Mouse (Mus musculus): Measurements from ENCODE around the gene Cdhr4.

Cdhr4 gene

GRCm38 (mm10) chr9:107992197-107992596 lies at the start of gene Cdhr4:
Cdhr4 (plus strand) TSS chr9:107992497.
- no peak for DNase-seq

DNA sequence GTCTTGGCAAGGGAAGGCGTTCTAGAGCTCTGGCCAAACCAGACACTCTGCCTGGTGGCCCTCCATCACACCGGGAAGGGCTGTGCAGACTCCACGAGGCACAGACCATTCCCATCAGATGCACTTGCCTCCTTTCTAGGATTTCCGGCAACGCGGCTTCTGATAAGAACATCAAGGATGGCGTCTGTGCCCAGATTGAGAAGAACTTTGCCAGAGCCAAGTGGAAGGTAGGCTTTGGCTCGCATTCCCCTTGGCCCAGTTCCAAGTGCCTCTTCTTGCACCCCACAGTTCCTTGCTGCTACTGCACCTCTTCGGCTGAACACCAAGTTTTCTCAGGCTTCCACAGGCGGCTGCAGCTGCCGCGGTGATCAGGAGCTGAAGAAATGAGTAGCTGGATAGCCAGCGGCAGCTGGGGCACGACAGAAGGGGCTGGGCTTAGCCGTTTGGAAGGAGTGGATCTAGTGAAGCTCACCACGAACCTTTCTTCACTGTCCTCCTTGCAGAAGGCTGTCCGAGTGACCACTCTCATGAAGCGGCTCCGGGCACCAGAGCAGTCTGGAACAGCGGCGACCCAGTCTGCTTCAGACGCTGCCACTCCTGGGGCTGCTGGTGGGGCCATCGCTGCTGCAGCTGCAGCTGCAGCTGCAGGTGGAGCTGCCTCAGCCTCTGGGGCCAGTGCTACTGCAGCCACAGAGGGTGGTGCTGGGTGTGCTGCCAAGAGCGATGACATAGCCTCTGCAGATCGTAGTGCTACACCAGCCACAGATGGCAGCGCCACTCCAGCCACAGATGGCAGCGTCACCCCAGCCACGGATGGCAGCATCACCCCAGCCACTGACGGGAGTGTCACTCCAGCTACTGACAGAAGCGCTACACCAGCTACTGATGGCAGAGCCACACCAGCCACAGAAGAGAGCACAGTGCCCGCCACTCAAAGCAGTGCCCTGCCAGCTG lies 44.8 kb upstream of the Cdhr4 start:
- no peak for DNase-seq

- DNase-seq, result no peak
These were observed 42.9 kb upstream of the Cdhr4 start for GRCm38 (mm10) chr9:107949184-107949921.

DNA sequence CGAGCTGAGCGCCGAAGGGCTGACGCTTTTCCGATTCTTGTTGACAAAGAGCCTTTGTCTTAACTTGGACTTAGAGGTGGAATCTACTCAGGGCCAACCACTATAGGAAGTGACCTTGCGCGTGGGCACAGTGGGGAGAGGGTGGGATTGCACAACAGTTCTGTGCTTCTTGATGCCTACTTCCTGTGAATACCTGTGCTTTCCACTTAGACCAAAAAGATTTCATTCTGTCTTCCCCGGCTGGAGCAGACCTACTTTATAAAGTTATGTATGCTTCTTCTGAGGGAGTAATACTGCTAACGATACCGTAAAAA lies 42.4 kb upstream of the Cdhr4 start, which contains the start of gene Traip:
Gene Traip, plus strand, starts transcription at position 215 of the 314 bp plus-strand sequence.
- no peak for DNase-seq

GRCm38 (mm10) chr9:107950460-107951355 lies 41.6 kb upstream of the Cdhr4 start:
- DNase-seq, result peak; percentile 97

DNA sequence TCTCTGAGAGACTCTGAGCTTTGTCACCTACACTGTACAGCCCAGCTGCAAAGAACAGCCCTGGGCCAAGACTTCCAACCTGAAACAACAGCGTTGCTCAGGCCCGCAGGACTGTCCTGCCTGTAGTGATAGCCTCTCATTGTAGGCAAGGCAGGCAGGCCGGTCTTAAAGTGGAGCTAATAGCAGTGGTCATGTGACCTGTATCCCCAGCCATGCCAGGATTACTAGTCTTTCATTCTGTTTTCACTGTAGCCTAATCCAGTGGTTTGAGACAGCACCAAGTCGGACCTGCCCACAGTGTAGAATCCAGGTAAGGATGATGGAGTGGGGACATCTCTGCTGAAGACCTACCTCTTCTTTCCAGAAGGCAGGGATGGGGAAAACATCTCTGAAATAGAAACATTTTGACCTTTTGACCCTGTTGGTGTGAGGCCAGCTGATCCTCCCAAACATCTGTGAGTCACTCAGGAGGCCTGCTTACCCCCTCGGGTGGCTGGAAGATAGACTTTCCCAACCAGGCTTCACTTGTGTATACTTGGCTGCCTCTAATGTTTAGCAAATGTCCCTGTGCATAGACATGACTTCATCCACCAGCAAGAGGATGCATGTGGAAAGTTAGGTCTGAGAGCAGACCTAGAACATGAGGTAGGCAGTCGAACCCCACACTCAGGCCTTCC lies 36.5 kb upstream of the Cdhr4 start:
- DNase-seq, result no peak

- no peak for DNase-seq
These were observed 35.2 kb upstream of the Cdhr4 start for GRCm38 (mm10) chr9:107957141-107957540.

DNA sequence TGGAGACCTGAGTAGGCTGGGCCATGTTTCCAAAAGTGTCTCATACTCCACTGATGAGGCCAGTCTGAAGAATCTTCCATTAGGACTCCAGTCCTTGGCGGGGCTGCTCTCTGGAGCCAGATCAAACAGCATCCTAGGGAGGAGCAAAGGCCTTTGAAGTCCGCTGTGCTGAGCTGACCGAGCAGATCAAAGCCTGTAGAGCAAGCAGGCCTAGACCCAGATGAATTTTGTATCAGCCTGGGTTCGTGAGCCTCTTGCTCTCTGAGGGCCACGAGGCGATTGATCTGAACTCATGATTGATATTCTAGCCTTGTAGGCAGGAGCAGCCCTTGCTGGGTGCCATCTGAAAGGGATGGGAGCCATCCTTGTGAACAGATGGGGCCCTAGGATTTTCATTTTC lies 32.4 kb upstream of the Cdhr4 start:
- DNase-seq, result no peak

DNA sequence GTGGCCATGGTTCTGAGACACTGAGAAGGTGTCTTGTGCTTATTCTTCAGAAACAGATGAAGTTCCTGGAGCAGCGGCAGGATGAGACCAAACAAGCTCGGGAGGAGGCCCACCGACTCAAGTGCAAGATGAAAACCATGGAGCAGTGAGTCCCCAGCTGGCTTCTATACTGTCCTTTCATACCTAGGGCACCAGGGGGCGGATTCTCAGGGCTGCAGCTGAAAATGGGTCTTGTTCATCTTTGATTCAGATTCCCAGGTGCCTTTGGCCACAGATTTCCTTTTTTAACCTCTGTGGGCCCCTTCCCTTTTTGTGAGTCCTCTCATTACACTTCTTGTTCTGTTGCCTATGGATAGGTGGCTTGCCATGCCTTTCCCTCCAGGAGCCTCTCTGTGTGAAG lies 31.4 kb upstream of the Cdhr4 start:
- peak; percentile 16 for DNase-seq

GRCm38 (mm10) chr9:107961351-107961762 lies 30.9 kb upstream of the Cdhr4 start:
- peak; percentile 45 for DNase-seq

- DNase-seq, result peak; percentile 41
These were observed 30.4 kb upstream of the Cdhr4 start for GRCm38 (mm10) chr9:107961881-107962280.

GRCm38 (mm10) chr9:107962916-107963315 lies 29.4 kb upstream of the Cdhr4 start:
- DNase-seq, result no peak

DNA sequence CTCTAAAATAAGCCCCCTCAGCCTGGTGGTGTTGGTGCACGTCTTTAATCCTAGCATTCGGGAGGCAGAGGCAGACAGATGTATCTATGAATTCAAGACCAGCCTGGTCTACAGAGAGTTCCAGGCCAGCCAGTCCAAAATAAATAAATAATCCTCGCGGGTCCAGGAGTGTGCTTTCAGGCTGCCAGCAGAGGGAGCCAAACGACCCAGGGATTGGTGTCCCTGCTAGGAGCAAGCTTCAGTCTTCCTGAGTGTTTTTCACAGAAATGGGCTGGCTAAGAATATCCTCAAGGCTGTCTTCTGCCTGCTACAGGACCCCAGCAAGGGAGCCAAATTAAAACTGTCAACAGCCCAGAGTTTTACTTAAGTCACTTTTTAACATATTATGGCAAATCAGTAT lies 28.6 kb upstream of the Cdhr4 start:
- DNase-seq, result peak; percentile 86

DNA sequence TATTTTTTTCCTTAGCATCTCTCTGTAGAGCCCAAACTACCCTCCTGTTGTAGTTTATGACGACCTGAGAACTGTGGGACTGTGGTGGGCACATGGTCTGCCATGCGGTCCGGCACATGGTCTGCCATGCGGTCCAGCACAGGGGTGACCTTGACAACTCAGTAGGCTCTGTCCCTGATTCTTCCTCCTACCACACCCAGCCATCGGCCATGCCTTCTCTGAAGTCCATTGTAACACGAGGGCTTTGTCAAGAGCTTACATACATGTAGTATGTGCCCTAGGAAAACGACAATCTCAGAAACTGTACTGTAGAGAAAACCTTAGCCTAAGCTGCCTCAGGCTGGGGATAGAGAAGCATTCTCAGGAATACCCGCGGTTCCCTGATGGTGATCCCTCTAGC lies 27.6 kb upstream of the Cdhr4 start:
- DNase-seq, result no peak

DNA sequence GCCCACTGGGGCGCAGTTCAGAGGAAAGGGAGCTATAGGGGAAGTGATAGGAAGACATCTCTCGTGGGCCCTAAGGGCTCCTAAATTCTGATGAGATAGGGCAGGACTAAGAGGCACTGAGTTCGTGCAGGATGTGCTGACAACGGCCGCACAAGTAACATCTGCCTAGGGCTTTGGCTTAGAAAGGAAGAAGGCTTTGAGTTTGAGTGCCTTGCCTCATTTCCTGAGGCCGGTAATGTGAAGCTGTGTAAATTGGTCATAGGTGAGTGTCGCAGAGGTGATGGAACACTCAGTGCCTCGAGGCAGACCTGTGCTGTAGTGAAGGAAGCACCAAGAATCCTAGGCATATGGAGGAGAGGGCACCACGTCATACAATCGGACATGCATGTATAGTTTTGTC lies 25.6 kb upstream of the Cdhr4 start:
- DNase-seq, result no peak

GRCm38 (mm10) chr9:107967437-107967836 lies 24.9 kb upstream of the Cdhr4 start:
- DNase-seq, result no peak

DNA sequence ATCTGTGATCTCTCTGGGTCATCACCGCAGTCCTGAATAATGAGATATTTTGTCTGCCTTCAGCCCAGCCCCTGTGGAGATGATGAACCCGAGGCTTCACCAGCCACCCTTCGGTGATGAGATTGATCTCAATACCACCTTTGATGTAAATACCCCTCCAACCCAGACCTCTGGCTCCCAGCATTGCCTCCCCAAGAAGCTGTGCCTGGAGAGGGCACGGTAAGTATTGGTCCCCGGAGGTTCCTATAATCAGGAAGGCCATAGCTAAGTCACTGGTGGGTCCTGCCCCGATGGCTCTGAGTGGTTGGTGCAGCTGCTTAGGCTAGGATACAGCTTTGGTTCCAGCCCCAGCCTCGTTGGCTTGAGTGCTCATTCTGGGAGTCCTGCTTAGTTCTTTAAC lies 23.8 kb upstream of the Cdhr4 start:
- DNase-seq, result no peak

GRCm38 (mm10) chr9:107970311-107970710 lies 22.0 kb upstream of the Cdhr4 start:
- DNase-seq, result no peak

DNA sequence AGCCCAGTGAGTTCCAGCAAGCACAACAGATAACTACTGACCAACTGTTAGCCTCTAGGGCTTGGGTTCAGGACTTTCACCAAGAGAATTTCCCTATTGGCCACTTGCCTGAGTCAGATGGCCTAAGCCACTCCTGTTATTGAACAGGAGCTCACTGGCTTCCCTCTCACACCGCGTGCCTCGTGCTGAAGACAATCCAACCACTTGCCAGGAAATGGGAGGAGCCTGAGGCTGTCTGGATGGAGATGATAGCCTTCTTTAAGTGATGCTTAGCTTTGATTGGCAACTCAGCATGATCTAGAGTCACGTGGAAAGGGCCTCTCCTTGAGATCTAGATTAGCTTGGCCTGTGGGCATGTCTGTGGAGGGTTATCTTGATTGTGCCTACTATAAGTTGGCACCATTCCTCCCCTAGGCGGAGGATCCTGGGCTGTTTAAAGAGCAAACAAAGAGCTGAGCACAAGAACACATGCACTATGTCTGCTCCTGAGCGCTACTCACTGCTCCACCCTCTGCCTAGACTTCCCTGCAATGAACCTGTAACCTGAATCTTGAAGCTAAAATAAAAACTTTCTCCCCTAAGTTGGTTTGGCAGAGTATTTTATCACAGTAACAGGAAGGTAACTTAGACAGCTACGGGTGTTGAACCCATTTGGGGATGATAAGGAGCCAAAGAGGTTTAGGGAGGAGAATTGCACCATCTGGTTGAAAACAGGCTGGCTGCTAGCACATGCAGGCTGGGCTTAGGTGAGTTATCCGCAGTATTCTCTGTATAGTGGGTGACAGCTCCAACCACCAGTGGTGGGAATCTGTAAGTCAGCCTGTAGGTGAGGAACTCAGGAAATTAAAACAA lies 20.4 kb upstream of the Cdhr4 start:
- no peak for DNase-seq

GRCm38 (mm10) chr9:107974491-107975171 lies 17.7 kb upstream of the Cdhr4 start:
- no peak for DNase-seq
